Mouse (Mus musculus) mesoderm, embryonic 11.5 days (tissue): Measurements from ENCODE around the gene Gxylt1.
"Not testable (repeated sequence)": the region's sequence is repeated elsewhere in the genome, so short reads cannot be mapped to it uniquely, and the experiment has no call there.

Source experiments
- DNase-seq: peaks from one replicate; pipeline ENCODE4 v3.0.0-alpha.2; 2012; ENCODE audit warnings: low read depth, low spot score

Gxylt1 gene

DNA sequence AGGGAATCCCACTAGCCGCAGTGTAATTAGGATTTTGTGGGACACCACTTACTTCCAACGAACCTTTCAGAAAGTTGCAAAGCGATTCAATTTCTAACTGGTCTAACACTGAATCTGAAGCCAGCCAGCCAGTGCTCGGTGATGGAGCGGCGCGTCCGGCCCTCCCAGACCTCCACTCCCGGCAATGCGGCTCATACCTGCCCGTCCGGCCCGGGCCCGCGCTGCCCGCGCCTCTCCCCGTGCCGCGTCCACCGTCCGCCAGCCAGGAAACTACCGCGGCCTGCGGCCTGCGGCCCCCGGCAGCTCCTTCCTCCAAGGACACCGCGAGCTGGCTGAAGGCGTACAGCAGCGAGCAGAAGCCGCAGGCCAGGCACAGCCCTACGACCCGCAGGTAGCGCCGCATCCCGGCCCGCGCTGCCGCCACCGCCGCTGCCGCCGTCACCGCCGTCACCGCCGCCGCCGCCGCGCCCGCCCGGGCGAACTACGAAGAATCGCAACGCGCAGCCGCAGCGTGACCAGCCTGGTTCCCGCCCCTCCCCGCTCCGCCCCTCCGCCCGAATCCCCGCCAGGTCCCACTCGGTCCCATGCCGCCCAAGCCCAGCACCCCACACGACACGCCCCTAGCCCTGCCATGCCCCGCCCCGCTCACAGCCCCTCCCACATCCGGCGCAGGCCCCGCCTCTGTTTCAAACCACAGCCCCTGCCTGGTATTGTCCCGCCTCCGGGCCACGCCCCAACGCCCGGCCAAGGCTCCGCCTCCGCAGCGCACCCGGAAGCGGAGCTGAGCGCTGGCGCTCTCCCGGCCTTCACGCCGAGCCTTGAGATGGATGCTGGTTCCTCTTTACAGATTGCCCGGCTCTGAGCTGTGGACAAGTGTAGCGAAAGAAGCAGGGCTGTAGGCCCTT, at the start of gene Gxylt1:
Gene Gxylt1, minus strand, starts transcription at position 501 of the 905 bp plus-strand sequence.
- DNase-seq = peak; percentile 97

DNA sequence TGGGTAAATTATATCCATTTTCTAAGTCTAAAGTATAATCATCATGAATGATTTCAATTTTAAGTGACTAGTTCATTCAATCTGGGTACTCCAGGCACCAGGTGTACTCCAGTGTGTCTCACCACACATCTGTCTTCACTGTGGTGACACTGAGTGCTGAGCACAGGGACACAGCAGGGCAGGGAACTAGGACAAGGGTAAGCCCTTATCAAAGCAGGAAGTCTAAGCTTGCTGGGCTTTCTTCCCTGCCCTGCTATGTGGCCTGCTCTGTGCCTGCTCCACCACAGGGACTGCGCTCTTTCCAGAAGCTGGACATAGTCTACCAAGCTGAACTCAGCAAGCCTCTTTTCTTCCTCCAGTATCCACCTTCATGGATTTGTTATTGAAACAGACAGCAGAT, 43.8 kb upstream of the Gxylt1 start:
- DNase-seq = no peak

DNA sequence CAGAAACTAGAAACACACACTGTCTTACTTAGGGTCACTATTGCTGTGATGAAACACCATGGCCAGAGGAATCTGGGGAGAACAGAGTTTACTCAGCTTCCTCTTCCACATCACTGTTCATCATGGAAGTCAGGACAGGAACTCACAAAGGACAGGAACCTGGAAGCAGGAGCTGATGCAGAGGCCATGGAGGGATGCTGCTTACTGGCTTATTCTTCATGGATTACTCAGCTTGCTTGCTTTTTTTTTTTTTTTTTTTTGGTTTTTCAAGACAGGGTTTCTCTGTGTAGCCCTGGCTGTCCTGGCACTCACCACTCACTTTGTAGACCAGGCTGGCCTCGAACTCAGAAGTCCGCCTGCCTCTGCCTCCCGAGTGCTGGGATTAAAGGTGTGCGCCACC, 35.3 kb upstream of the Gxylt1 start:
- DNase-seq = not testable (repeated sequence)

DNA sequence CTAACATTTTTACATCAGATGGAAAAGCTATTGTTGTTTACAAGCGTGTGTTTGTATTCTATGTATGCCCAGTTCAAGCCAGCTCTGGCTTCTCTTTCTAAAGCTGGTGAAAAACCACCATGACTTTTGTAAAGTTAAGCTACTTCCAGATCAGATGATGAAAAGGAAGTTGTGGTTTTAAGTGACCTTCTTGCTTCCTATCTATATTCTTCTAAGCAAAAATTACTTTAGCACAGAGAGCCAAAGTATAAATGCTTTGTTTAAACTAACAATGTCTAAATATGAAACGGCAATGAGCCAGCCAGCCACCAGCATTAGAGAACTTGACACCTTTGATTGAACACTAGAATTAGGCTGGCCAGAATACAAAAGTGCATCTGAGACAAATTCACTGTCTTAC, 23.2 kb upstream of the Gxylt1 start:
- DNase-seq = no peak

DNA sequence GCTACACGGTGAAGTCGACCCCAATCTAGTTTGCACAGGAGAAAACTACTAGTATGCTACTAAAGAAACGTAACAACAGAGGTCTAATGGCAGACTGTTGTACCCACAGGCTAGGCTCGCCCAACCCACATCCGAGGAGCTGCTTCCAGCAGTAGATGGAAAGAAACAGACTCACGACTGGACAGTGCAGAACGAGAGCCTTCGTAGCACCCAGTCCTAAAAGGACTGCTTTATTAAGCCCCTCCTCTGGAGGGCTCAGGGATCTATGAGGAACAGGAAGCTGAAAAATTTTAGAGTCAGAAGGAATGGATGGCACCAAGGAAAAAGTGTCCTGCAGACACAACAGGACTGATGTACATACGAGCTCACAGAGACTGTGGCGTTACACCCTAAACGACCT, 19.5 kb upstream of the Gxylt1 start:
- DNase-seq = no peak

DNA sequence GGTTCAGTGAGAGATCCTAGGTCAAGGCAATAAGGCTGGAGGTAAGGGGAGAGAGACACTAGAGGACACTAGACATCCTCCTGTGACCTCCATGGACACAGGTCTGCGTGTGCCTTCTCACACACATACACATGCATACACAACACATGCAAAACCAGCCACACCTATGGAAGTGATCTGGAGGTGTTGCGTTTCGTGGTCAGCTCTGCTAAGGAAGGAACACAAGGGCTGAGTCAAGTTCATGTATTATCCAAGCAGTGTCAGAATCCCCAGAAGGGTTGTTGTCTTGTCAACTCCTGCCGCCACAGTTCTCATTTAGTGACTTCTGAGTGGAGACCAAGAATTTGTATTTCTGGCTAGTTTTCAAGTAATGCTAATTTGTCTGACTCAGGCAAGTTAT, 13.3 kb upstream of the Gxylt1 start:
- DNase-seq = no peak

DNA sequence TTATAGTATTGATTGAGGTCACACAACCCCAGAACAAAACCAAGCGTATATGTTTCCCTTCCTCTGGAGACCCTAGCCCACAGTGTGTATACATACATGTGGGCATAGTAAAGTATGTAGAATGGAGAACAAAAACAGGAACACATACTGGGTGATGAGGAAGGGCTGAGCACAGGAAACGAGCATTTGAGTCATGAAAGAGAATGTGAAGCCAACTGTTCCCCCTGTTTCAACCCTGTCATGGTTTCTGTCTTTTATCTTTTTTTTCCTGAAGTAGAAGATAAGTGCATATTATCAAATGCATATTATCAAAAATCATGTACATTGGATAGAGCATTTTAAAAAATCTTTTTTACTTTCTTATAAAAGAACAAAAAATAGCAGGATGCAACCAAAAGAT, 12.6 kb upstream of the Gxylt1 start:
- no peak for DNase-seq

DNA sequence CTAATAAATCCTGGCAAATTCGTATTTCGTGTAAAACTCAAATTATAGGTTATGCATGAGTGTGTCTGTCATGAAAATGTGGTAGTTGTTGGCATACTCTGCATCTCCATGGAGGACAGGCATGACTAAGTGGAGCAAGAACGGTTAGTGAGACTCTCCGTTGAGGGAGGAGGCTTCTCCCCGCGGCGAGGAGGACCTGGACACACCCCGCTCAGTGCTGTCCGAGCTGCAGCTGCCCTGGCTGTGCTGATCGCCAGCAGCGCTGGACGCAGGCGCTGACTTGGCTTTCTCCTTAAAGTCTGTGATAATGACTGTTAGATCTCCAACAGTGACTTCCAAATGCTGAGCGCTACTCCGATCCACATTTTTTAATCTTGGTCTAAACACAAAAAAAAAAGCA, 10.3 kb upstream of the Gxylt1 start:
- no peak for DNase-seq

DNA sequence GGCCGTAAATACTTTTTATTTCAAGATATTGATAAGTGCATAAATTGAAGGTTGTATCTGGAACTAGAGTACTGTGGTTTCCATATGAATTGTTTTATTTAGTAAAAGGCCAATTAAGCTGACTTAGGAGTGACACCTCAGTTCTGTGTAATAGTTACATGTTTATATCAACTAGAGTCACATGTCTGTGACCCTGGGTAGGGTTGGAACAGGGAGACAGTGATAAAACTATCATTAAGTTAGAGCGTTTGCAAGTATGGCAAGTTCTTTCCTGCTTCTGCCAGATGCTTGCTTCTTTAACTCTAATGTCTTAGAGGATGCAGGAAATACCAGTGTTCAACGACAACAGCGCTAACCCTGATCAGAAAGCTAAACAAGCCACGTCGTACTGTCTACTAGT, 9.3 kb upstream of the Gxylt1 start:
- DNase-seq = no peak

DNA sequence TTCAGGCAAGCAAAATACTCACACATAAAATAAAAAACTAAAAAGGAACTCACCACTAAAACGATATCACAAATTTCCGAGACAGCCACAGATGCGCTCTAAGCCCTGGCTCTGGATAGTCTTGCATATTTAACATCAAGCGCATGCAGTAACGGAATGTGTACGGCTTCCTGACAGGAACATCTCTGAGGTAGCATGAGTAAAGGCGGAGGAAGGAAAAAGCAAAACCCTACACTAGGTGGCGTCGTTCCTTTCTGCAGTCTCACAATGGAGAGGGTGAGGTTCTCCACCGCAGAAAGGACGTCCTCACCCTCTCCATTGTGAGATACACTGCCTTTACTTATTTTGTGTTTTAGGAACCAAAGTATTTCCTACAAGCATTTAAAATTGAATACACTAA, 8.4 kb upstream of the Gxylt1 start:
- no peak for DNase-seq

DNA sequence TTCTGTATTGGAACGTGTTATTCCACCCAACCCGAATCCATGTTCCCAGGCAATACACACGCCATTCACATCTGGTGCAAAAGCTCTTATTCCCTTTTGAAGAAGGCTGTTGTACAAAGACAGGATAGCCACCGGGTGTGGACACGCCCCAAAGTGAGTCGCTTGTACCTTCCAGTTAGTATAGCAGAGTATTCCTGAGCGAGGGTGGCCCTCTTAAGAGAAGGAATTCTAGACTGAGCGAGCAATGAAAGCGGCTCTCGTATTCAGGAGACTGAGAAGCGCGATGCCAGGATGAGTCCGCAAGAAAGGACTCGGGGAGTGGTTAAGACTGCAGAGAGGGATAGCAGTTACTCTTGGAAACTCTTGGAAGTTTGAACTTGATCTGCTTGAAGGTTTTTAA, 1.3 kb upstream of the Gxylt1 start:
- peak; percentile 21 for DNase-seq

DNA sequence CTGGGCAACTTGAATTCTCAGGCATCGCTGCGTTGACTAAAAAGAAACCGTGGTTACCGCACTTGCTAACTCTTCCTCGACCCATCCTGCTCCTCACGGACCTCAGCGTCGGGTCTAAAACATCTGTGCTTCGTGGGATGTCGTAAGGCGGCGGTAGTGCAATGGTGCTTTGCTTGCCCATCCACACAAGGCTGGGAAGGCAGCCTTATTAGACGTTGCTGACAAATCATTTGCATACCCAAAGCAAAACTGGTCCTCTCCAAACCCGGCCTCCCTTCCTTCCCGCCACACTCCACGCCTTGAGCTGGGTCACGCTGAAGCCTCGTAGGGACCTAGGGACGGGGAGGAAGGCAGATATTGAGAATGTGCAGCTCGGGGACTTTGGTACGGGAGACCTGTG, 644 bp upstream of the Gxylt1 start:
- no peak for DNase-seq

DNA sequence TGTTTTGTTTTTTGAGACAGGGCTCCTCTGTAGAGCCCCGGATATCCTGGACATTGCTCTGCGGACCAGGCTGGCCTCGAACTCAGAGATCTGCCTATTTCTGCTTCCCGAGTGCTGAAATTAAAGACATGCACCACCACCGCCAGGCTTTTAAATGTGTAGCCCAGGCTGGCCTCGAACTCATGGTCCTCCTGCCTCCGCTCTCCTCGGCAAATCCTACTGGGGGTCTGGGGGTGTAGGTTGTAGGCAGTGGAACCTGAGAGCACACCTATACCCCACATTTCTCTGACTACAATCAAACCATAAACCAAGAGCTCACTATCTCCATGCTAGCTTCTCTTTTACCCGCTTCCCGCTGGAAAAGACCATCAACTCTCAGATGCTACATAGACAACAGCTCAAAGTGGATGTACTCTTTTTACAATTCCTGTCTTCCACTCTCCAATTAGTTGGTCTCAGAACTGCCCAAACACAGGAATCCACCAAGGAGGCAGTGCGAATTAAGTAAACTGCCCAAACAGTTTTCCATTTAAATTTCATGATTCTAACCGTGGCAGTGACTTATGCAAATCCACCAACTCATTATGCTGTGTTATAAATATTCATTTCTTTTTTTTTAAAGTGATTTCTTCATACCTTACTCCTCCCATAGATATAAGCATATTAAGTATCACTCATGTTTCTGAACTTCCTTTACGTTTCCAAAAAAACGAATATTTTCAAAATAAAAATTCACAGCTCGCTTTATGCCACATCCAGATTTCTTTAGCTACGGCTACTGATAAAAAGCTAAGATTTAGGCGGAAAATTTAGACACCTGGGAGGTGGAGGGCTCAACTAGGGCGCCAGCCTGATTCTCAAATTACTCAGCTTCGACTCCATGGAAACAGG, 946 bp downstream of the Gxylt1 start:
- no peak for DNase-seq

DNA sequence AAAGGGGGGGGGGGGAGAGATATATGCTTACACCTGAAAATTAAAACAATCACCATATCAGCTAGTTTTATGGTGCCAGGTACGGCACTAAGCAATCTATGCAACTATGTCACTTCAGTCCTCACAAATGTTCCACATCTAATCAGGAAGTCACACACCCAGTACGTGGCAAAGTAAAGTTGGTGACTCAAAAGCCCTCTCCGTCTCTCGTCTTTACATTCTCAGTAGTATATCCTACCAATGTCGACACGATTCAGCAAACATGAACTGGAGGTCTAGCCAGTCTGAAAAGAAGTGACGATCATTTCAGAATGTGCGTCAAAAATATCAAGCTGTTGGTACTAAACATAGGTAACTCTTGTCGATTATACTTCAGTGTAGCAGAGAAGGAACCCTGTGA, 2.0 kb downstream of the Gxylt1 start:
- DNase-seq = no peak

DNA sequence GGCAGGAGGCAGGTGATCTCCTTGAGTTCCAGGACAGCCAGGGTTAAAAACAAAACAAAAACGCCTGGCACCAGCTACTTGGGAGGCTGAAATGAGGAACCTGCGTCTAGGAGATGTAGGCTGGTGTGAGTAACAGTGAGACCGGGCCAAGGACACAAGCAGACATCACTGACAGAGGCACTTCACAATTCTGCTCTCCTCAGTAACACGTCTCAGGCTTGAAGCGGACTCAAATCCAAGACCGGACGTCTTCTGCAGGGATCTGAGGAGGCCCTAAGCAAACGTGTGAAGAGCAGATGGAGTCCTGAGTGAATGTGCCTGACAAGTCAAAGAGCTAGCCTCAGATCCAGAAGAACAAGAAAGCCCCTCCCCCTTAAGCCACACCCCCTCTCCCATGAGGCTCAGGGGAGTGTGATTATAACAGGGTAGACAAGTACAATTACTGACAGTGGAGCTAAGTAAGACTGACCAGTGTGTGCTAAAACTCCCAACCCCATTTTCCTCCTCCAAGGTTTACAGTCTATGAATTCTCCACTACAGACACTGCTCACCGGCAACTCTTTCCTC, 4.6 kb downstream of the Gxylt1 start:
- no peak for DNase-seq

DNA sequence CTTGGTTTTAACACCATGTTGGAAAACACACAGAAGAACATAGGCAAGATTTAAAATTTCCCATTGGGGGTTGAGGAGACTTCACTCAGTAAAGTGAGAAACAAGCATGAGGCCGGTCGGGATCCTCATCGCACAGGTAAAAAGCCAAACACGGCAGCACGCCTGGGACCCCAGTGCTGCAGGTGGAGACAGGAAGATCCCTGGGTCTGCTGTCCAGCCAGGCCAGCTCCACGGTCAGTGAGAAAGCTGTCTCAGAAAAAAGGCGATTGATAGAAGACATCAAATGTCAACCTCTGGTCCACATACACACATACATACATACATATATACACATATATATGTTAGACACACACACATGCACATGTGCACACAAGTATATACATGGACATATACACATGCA, 5.4 kb downstream of the Gxylt1 start:
- DNase-seq = no peak

DNA sequence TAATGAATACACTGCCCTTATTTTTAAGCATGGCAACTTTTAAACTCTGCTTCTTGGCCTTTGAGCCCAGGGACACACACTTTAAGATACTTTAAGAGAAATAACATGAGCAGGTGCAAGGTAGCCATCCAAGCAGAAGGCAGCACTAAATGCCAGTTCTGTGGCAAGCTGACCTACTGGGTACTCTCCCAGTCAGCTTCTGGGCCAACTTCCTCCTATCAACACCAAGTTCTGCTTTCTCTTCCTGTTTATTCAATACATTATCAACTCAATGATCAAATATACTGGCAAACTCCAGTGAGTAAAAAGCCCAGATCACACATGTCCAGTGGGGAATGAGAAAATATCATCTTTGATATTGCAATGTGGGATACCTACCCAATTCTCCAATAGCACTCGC, 7.0 kb downstream of the Gxylt1 start:
- no peak for DNase-seq

DNA sequence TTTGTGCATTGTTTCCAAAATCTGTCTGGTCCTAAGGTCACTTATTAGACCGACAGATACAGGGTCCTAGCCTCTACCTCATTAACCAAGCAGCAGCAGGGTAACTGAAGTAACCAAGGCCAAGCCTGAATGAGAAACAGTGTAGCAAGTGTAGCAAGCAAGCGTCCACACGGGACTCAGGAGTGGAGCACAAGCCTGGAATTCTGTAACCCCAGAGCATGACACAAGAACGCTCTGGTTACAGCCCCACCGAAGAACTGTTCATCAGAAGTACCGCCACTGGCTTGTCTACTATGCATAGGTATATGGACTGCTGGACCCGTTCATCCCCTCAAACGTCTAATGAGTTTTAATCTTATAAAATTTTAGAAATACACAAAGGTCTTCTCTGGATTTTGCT, 7.5 kb downstream of the Gxylt1 start:
- no peak for DNase-seq

DNA sequence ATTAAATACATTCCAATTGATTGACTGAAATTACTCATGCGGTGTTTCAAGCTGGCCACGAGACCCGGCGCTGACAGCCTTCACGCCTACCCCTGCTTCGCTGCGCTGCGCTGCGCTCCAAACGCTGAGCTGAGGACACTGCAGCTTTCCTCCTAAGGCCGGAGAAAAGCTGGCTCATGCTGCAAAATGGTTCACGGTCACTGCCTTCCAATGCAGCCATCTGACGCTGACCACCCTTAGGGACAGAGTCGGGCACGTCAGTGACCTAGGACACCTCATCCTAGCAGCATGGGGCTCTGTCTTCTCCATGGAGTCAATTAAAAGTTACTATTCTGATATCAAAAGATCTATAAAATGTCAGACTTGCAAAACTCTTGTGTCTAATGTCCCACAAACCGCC, 8.6 kb downstream of the Gxylt1 start:
- DNase-seq = no peak

DNA sequence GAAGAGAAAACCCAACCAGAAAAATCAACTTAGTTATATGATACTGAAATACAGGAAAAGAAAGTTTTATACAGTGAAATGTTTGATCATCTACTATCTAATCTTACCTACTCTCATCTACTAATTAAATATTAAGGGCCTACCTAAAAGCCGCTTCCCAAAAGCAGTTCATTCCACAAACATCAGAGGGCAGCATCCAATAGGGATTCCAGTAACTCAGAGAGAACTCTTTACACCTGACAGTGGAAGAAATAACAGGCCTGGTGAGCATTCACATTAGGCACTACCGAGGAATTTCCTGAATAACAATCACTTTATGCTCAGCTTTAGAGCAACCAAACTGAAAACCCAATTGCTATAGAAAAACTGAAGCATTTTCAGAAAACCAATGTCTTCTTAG, 9.3 kb downstream of the Gxylt1 start:
- no peak for DNase-seq

DNA sequence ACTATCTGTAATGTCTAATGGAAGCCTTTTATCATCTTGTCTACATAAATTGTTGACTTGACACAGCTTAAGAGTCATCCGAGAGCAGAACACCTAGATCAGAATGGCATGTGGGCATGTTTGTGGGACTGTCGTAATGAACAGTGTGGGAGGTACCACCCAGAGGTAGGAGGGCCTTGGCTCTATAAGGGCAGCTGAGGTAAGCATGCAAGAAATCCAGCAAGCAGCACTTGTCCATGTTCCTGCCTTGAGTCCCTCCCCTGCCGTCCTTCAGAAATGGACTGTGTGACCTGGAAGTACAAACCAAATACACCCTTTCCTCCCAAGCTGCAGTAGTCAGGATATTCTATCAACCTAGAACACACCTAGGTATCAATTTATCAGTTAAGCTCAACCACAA, 9.7 kb downstream of the Gxylt1 start:
- no peak for DNase-seq

DNA sequence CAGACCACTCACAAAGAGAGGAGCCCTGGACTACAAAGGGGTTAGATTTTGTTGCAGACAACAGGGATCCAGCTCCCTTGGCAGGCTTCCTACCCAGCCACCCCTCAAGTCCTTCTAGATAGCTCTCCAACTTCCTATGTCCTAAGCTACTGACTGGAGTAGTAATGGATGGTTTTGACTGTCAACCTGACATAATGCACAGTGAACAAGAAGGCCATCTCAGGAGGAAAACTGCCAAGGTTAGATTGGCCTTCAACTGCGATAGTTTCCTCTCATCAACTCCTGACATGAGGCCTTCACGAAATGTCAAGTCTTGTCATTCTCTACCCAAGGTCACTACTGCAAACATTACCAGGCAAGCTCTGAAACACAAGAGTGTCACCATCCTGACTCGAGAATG, 10.8 kb downstream of the Gxylt1 start:
- DNase-seq = no peak
